ENCODE assay signal across 24 mouse cellular contexts in genomic region chr6:37893586-37893985, GRCm38 (mm10).
"Had no signal": no experiment of that assay in that cellular context is flagged by ENCODE, and none has a peak within 500 bp of the region (broad histone marks: within the 10 kb centered on the region; RNA-seq: fewer than 3 reads in every experiment).

No protein-coding gene starts in this region.

- H3K9ac ChIP-seq: forebrain, postnatal 0 days; hindbrain, embryonic 13.5 days; hindbrain, embryonic 15.5 days; kidney, embryonic 15.5 days; limb, embryonic 13.5 days; limb, embryonic 15.5 days; liver, embryonic 12.5 days had no signal

- H3K27ac ChIP-seq: hindbrain, embryonic 13.5 days; hindbrain, embryonic 15.5 days; hindbrain, postnatal 0 days; kidney, embryonic 15.5 days; kidney, postnatal 0 days; limb, embryonic 13.5 days; limb, embryonic 15.5 days; liver, embryonic 12.5 days had no signal

- H3K4me2 ChIP-seq: heart, embryonic 11.5 days; hindbrain, embryonic 13.5 days; hindbrain, embryonic 15.5 days; kidney, embryonic 15.5 days; limb, embryonic 13.5 days; limb, embryonic 15.5 days; liver, embryonic 12.5 days had no signal

- H3K36me3 ChIP-seq: hindbrain, embryonic 15.5 days had no signal

- ATAC-seq: forebrain, postnatal 0 days; hindbrain, postnatal 0 days; intestine, embryonic 16.5 days; liver, embryonic 12.5 days had no signal

- H3K27me3 ChIP-seq: hindbrain, embryonic 13.5 days; hindbrain, embryonic 15.5 days; kidney, embryonic 15.5 days; limb, embryonic 13.5 days; limb, embryonic 15.5 days; liver, embryonic 12.5 days had no signal

- DNase-seq: forebrain, postnatal 0 days; gastrocnemius, postnatal 14 days; gastrocnemius, postnatal 36 days; heart, adult 18-20 months; heart, postnatal 14 days; heart, postnatal 36 days; kidney, adult 11 months; kidney, adult 2 months; kidney, adult 9 months; kidney, postnatal 14 days; kidney, postnatal 36 days; layer of hippocampus, adult 9-11 months; layer of hippocampus, postnatal 36 days; left cerebral cortex, postnatal 4 days had no signal

- H3K9me3 ChIP-seq: limb, embryonic 15.5 days had no signal

- H3K4me3 ChIP-seq: hindbrain, embryonic 13.5 days; hindbrain, embryonic 15.5 days; kidney, embryonic 15.5 days; limb, embryonic 13.5 days; limb, embryonic 15.5 days; liver, embryonic 12.5 days had no signal

- H3K4me1 ChIP-seq: liver, embryonic 12.5 days had no signal
